Mouse (Mus musculus) liver, adult 10 weeks (tissue): ENCODE results near the gene Lipa. TPM values are rescaled to one million over a fixed set of nuclear protein-coding genes. Genes with fewer than 3 reads are reported as not detected.

Source experiments
- polyA plus RNA-seq: library from polyadenylated mRNA; stranded (reverse); fragments of 350-450 nt; fragmentation: Illumina TruSeq; extraction: RNeasy Lipid Tissue Mini Kit (QIAGEN cat#74804); gene quantifications from one replicate; pipeline ENCODE4 v1.2.3, GENCODE M21; 2014; ENCODE audit warnings: low read depth, low replicate concordance

Lipa gene
- 297 TPM for polyA plus RNA-seq

GRCm38 (mm10) chr19:34526941-34527682, at the start of gene Lipa:
Lipa (minus strand) TSS chr19:34527474.

GRCm38 (mm10) chr19:34550534-34551223, 23.4 kb upstream of the Lipa start, which contains the start of gene Ifit2:
Ifit2 (plus strand) TSS chr19:34550694.

GRCm38 (mm10) chr19:34474991-34475971, 52.0 kb downstream of the Lipa start, which contains the start of gene Ch25h:
Ch25h (minus strand) TSS chr19:34475164.

Other genes starting within 250 kb of the Lipa start
- gene Fas, start 236.8 kb downstream of the Lipa start, polyA plus RNA-seq: 60.3 TPM
- gene Ch25h, start 52.3 kb downstream of the Lipa start, polyA plus RNA-seq: not detected
- gene Ifit2, start 23.2 kb upstream of the Lipa start, polyA plus RNA-seq: 6.1 TPM
- 20.4 TPM for gene Ifit3, start 56.1 kb upstream of the Lipa start, polyA plus RNA-seq
- gene Ifit1bl1, start 74.5 kb upstream of the Lipa start, polyA plus RNA-seq: 0.69 TPM
- 6.1 TPM for gene Ifit3b, start 80.5 kb upstream of the Lipa start, polyA plus RNA-seq
- 0.13 TPM for gene Ifit1bl2, start 113.3 kb upstream of the Lipa start, polyA plus RNA-seq
- gene Ifit1, start 113.4 kb upstream of the Lipa start, polyA plus RNA-seq: 18.9 TPM
- 61.3 TPM for gene Slc16a12, start 219.8 kb upstream of the Lipa start, polyA plus RNA-seq